Mouse (Mus musculus) Muller cell, postnatal 12 days (primary cell): Measurements from ENCODE around the gene Gm8677.
"Not testable (repeated sequence)": the region's sequence is repeated elsewhere in the genome, so short reads cannot be mapped to it uniquely, and the experiment has no call there.

Experiments used
- DNase-seq: peaks from one replicate; pipeline ENCODE4 v3.0.0-alpha.2; 2015; ENCODE audit errors: inconsistent ontology term

Gene Gm8677

GRCm38 (mm10) chr7:22534787-22535186, at the start of gene Gm8677:
Gene Gm8677, minus strand, starts transcription at chr7:22534887.
- DNase-seq, result not testable (repeated sequence)

- not testable (repeated sequence) for DNase-seq
These were observed 30.6 kb upstream of the Gm8677 start, which contains the start of gene Gm4201 for GRCm38 (mm10) chr7:22565243-22565642. Gene Gm4201, minus strand, starts transcription at chr7:22565343.

GRCm38 (mm10) chr7:22522667-22523066, 12.0 kb downstream of the Gm8677 start, which contains the start of gene Vmn1r152:
Gene Vmn1r152, plus strand, starts transcription at chr7:22522967.
- DNase-seq, result not testable (repeated sequence)

- DNase-seq, result not testable (repeated sequence)
These were observed 35.1 kb downstream of the Gm8677 start, which contains the start of gene Vmn1r151 for GRCm38 (mm10) chr7:22499578-22499977. Gene Vmn1r151, minus strand, starts transcription at chr7:22499678.
